Mouse (Mus musculus) forebrain, embryonic 14.5 days (tissue): ENCODE measurements around the gene Lrrn4cl. TPM values are rescaled to one million over a fixed set of nuclear protein-coding genes. Genes with fewer than 3 reads are reported as not detected.

Experiments
- ATAC-seq: fragments of 200-750 bp; cut with Nextera tagmentation; 2 replicates; pipeline ENCODE4 v1.8.0; 2017; ENCODE audit warnings: mild to moderate bottlenecking, moderate library complexity
- DNase-seq: peaks from one replicate; pipeline ENCODE4 v3.0.0-alpha.2; 2015; ENCODE audit warnings: low spot score
- H3K27ac ChIP-seq: fragments of 300-500 bp; sonication (generic); 2 replicates; pipeline ENCODE4 v1.5.1; 2014; ENCODE audit warnings: low read depth, mild to moderate bottlenecking, control low read depth, low read length, moderate library complexity
- H3K27me3 ChIP-seq: fragments of 300-500 bp; sonication (generic); replicated peaks from 2 replicates; pipeline ENCODE4 v1.6.1; 2014; ENCODE audit warnings: low read length, control low read depth, mixed read lengths; ENCODE audit not compliant: control insufficient read depth, insufficient read depth
- H3K36me3 ChIP-seq: fragments of 300-500 bp; sonication (generic); 2 replicates; pipeline ENCODE4 v1.6.1; 2014; ENCODE audit warnings: low read length, control low read depth; ENCODE audit not compliant: control insufficient read depth, insufficient read depth
- H3K4me1 ChIP-seq: fragments of 300-500 bp; sonication (generic); 2 replicates; pipeline ENCODE4 v1.6.1; 2014; ENCODE audit warnings: antibody characterized with exemption, low read length, control low read depth; ENCODE audit not compliant: control insufficient read depth, insufficient read depth
- H3K4me2 ChIP-seq: fragments of 300-500 bp; sonication (generic); 2 replicates; pipeline ENCODE4 v1.6.1; 2014; ENCODE audit warnings: mild to moderate bottlenecking, control low read depth, low read length
- H3K4me3 ChIP-seq: fragments of 300-500 bp; sonication (generic); 2 replicates; pipeline ENCODE4 v1.5.1; 2014; ENCODE audit warnings: low read depth, low read length, control low read depth
- H3K9ac ChIP-seq: fragments of 300-500 bp; sonication (generic); 2 replicates; pipeline ENCODE4 v1.6.1; 2014; ENCODE audit warnings: mild to moderate bottlenecking, low read length, control low read depth, moderate library complexity
- H3K9me3 ChIP-seq: fragments of 300-500 bp; sonication (generic); replicated peaks from 2 replicates; pipeline ENCODE4 v1.6.1; 2016; ENCODE audit warnings: low read length, control low read depth, mixed read lengths; ENCODE audit not compliant: control insufficient read depth
- WGBS: fragments of 180-500 bp; shearing (Covaris S2); extraction: QIAGEN DNeasy Blood & Tissue Kit; methylation state at CpG from one replicate; pipeline ENCODE4 v1.1.7; 2014; 5-methylcytosine and 5-hydroxymethylcytosine counted together
- polyA plus RNA-seq: library from polyadenylated mRNA; unstranded; fragments of >200 nt; fragmentation: Nextera tagmentation; extraction: Ambion mirVana; gene quantifications from 2 replicates; pipeline ENCODE4 v1.2.1, GENCODE M21; 2014

Gene Lrrn4cl
- polyA plus RNA-seq, 1 experiment from 2014 or later = 0.29 TPM

- H3K36me3 ChIP-seq = peaks cover 24% of the 10 kb centered on the region
- peak overlapping the region; percentile 95 for H3K4me2 ChIP-seq
- no peak for DNase-seq
- WGBS = 56% methylated on average over 9 of the region's 9 CpGs
- H3K27ac ChIP-seq = no peak overlapping the region
- H3K27me3 ChIP-seq = no peaks in the 10 kb centered on the region
- peak overlapping the region; percentile 95 for H3K9ac ChIP-seq
- H3K4me3 ChIP-seq = peak overlapping the region; percentile 96
- peaks cover 7% of the 10 kb centered on the region for H3K4me1 ChIP-seq
- H3K9me3 ChIP-seq = no peaks in the 10 kb centered on the region
- 0 out of 2 replicates have a peak, but pooled peaks have one; percentile 8 for ATAC-seq
These were observed 20.3 kb downstream of the Lrrn4cl start for GRCm38 (mm10) chr19:8870838-8871237.

GRCm38 (mm10) chr19:8871267-8872186 lies 21.0 kb downstream of the Lrrn4cl start, which contains the start of gene Ubxn1:
Ubxn1 (plus strand) TSS chr19:8871496.
- Histone ChIP-seq H3K4me3 (peak within 1 kb of the TSS; percentile 96), H3K27ac (peak within 1 kb of the TSS; percentile 48; the same call in 1 of the 2 replicates), H3K36me3 (peaks cover 31% of the 10 kb centered on the region), H3K4me2 (peak within 1 kb of the TSS; percentile 95), H3K27me3 (no peaks in the 10 kb centered on the region), H3K9me3 (no peaks in the 10 kb centered on the region), H3K9ac (peak within 1 kb of the TSS; percentile 95), H3K4me1 (peaks cover 7% of the 10 kb centered on the region)
- peak; percentile 97 for DNase-seq
- WGBS = 2% methylated on average over 59 of the region's 59 CpGs
- peak; percentile 98 for ATAC-seq

- Histone ChIP-seq H3K9me3 (no peaks in the 10 kb centered on the region), H3K9ac (peak overlapping the region; percentile 95), H3K36me3 (peaks cover 38% of the 10 kb centered on the region), H3K4me3 (peak overlapping the region; percentile 96), H3K4me2 (peak overlapping the region; percentile 95), H3K27me3 (no peaks in the 10 kb centered on the region), H3K27ac (no peak overlapping the region), H3K4me1 (peaks cover 7% of the 10 kb centered on the region)
- DNase-seq = no peak
- WGBS = 82% methylated on average over 10 of the region's 10 CpGs
- ATAC-seq = no peak
These were observed 21.8 kb downstream of the Lrrn4cl start for GRCm38 (mm10) chr19:8872266-8872840.

GRCm38 (mm10) chr19:8875031-8875430 lies 24.5 kb downstream of the Lrrn4cl start:
- WGBS = 94% methylated on average over 7 of the region's 7 CpGs
- no peak overlapping the region for H3K9ac ChIP-seq
- no peak for DNase-seq
- peaks cover 7% of the 10 kb centered on the region for H3K4me1 ChIP-seq
- no peak for ATAC-seq
- H3K9me3 ChIP-seq = no peaks in the 10 kb centered on the region
- H3K4me2 ChIP-seq = no peak overlapping the region
- no peak overlapping the region for H3K4me3 ChIP-seq
- no peaks in the 10 kb centered on the region for H3K27me3 ChIP-seq
- peaks cover 48% of the 10 kb centered on the region for H3K36me3 ChIP-seq
- no peak overlapping the region for H3K27ac ChIP-seq

- WGBS = under 1% methylated on average over 42 of the region's 42 CpGs
- H3K27ac ChIP-seq = peak within 1 kb of the TSS; percentile 61
- ATAC-seq = peak; percentile 98
These were observed 29.9 kb downstream of the Lrrn4cl start, which contains the start of gene Uqcc3 for GRCm38 (mm10) chr19:8880311-8881033. Uqcc3 (minus strand) TSS chr19:8880923.

GRCm38 (mm10) chr19:8881034-8881392 lies 30.4 kb downstream of the Lrrn4cl start:
- 20% methylated on average over 3 of the region's 3 CpGs for WGBS
- H3K9ac ChIP-seq = peak overlapping the region; percentile 83
- H3K36me3 ChIP-seq = peaks cover 22% of the 10 kb centered on the region
- H3K9me3 ChIP-seq = no peaks in the 10 kb centered on the region
- ATAC-seq (no peak), DNase-seq (no peak)
- no peaks in the 10 kb centered on the region for H3K27me3 ChIP-seq
- H3K4me2 ChIP-seq = peak overlapping the region; percentile 94
- peak overlapping the region; percentile 67 for H3K4me3 ChIP-seq
- 0 out of 2 replicates have a peak, but pooled peaks cover 3% of the 10 kb centered on the region for H3K4me1 ChIP-seq
- no peak overlapping the region for H3K27ac ChIP-seq

More at GRCm38 (mm10) chr19:8880311-8881033, 29.9 kb downstream of the Lrrn4cl start, which contains the start of gene Uqcc3:
- H3K4me2 ChIP-seq = peak within 1 kb of the TSS; percentile 94
- 0 out of 2 replicates have a peak, but pooled peaks cover 3% of the 10 kb centered on the region for H3K4me1 ChIP-seq
- H3K4me3 ChIP-seq = peak within 1 kb of the TSS; percentile 67
- peak within 1 kb of the TSS; percentile 83 for H3K9ac ChIP-seq
- peaks cover 25% of the 10 kb centered on the region for H3K36me3 ChIP-seq
- H3K9me3 ChIP-seq = no peaks in the 10 kb centered on the region
- H3K27me3 ChIP-seq = no peaks in the 10 kb centered on the region
- DNase-seq = peak; percentile 92

GRCm38 (mm10) chr19:8883616-8884015 lies 33.0 kb downstream of the Lrrn4cl start, which contains the start of the genes Lbhd1 and Gm49403:
Lbhd1 (plus strand) TSS chr19:8883732.
Gm49403 (plus strand) TSS chr19:8883930.
- Histone ChIP-seq H3K9ac (no peak within 1 kb of the TSS), H3K4me3 (no peak within 1 kb of the TSS), H3K27ac (no peak within 1 kb of the TSS), H3K4me1 (peaks cover 7% of the 10 kb centered on the region; the same call in 1 of the 2 replicates), H3K27me3 (no peaks in the 10 kb centered on the region), H3K36me3 (no peaks in the 10 kb centered on the region), H3K9me3 (no peaks in the 10 kb centered on the region), H3K4me2 (no peak within 1 kb of the TSS)
- ATAC-seq (no peak), DNase-seq (no peak)
- 73% methylated on average over 3 of the region's 3 CpGs for WGBS

GRCm38 (mm10) chr19:8886916-8887584 lies 36.5 kb downstream of the Lrrn4cl start:
- Histone ChIP-seq H3K27me3 (no peaks in the 10 kb centered on the region), H3K9ac (peak overlapping the region; percentile 77)

More at GRCm38 (mm10) chr19:8886916-8887584, 36.5 kb downstream of the Lrrn4cl start:
- Histone ChIP-seq H3K9me3 (no peaks in the 10 kb centered on the region), H3K4me1 (peaks cover 9% of the 10 kb centered on the region; the same call in 1 of the 2 replicates), H3K4me3 (no peak overlapping the region), H3K4me2 (peak overlapping the region; percentile 76; the same call in 1 of the 2 replicates), H3K27ac (no peak overlapping the region), H3K36me3 (peaks cover 7% of the 10 kb centered on the region; the same call in 1 of the 2 replicates)
- no peak for ATAC-seq
- 58% methylated on average over 1 of the region's 1 CpGs for WGBS
- DNase-seq = no peak
